Mouse (Mus musculus) G1E (cell line): ENCODE data around the gene Acta1.

ENCODE experiments used
- CTCF ChIP-seq: IDR thresholded peaks from 2 replicates; pipeline ENCODE4 v1.5.1; 2012; ENCODE audit warnings: low read depth, low read length, inconsistent platforms, mixed read lengths
- GATA1 ChIP-seq: IDR thresholded peaks from 2 replicates; pipeline ENCODE4 v1.6.1; 2012; ENCODE audit warnings: borderline replicate concordance, low read length, inconsistent platforms, mixed read lengths

GRCm38 (mm10) chr8:123887163-123887562, 7.4 kb downstream of the Acta1 start:
- TF ChIP-seq CTCF = no peak
- no peak for TF ChIP-seq GATA1
